Mouse (Mus musculus) midbrain, postnatal 0 days (tissue): Measurements from ENCODE around the gene Ube2q1. TPM values are rescaled to one million over a fixed set of nuclear protein-coding genes. Genes with fewer than 3 reads are reported as not detected.

ENCODE experiments used
- ATAC-seq: fragments of 200-750 bp; cut with Nextera tagmentation; 2 replicates; pipeline ENCODE4 v1.8.0; 2017; ENCODE audit warnings: moderate number of reproducible peaks, mild to moderate bottlenecking, moderate TSS enrichment, moderate library complexity; ENCODE audit not compliant: low FRiP score
- DNase-seq: peaks from one replicate; pipeline ENCODE4 v3.0.0-alpha.2; 2015; ENCODE audit warnings: low spot score
- H3K27ac ChIP-seq: fragments of 300-500 bp; sonication (generic); 2 replicates; pipeline ENCODE4 v1.5.1; 2014; ENCODE audit warnings: low read depth, mild to moderate bottlenecking, low read length, mixed read lengths
- H3K27me3 ChIP-seq: fragments of 300-500 bp; sonication (generic); 2 replicates; pipeline ENCODE4 v1.6.1; 2014; ENCODE audit warnings: low read length, control low read depth, mixed read lengths; ENCODE audit not compliant: insufficient read depth
- H3K36me3 ChIP-seq: fragments of 300-500 bp; sonication (generic); 2 replicates; pipeline ENCODE4 v1.6.1; 2014; ENCODE audit warnings: low read length, control low read depth, mixed read lengths; ENCODE audit not compliant: insufficient read depth
- H3K4me1 ChIP-seq: fragments of 300-500 bp; sonication (generic); 2 replicates; pipeline ENCODE4 v1.6.1; 2014; ENCODE audit warnings: mild to moderate bottlenecking, control low read depth, antibody characterized with exemption, low read length, mixed read lengths; ENCODE audit not compliant: insufficient read depth
- H3K4me2 ChIP-seq: fragments of 300-500 bp; sonication (generic); 2 replicates; pipeline ENCODE4 v1.6.1; 2014; ENCODE audit warnings: low read depth, mild to moderate bottlenecking, low read length, mixed read lengths; ENCODE audit not compliant: poor library complexity, severe bottlenecking
- H3K4me3 ChIP-seq: fragments of 300-500 bp; sonication (generic); 2 replicates; pipeline ENCODE4 v1.5.1; 2014; ENCODE audit warnings: low read depth, mild to moderate bottlenecking, low read length, moderate library complexity
- H3K9ac ChIP-seq: fragments of 300-500 bp; sonication (generic); replicated peaks from 2 replicates; pipeline ENCODE4 v1.6.1; 2014; ENCODE audit warnings: mild to moderate bottlenecking, low read length, moderate library complexity, mixed read lengths; ENCODE audit not compliant: poor library complexity, severe bottlenecking
- H3K9me3 ChIP-seq: fragments of 300-500 bp; sonication (generic); 2 replicates; pipeline ENCODE4 v1.6.1; 2016; ENCODE audit warnings: low read length, control low read depth
- CTCF ChIP-seq: IDR thresholded peaks from 2 replicates; pipeline ENCODE4 v1.5.1; 2016; ENCODE audit warnings: antibody characterized with exemption, mild to moderate bottlenecking
- whole genome bisulfite sequencing: fragments of 180-500 bp; shearing (Covaris S2); extraction: QIAGEN DNeasy Blood & Tissue Kit; methylation state at CpG from one replicate; pipeline ENCODE4 v1.1.7; 2014; 5-methylcytosine and 5-hydroxymethylcytosine counted together
- polyA plus RNA-seq: library from polyadenylated mRNA; unstranded; fragments of >200 nt; fragmentation: Nextera tagmentation; extraction: Ambion mirVana; gene quantifications from 2 replicates; pipeline ENCODE4 v1.2.1, GENCODE M21; 2015
- total RNA-seq: library from RNA; depleted of rRNA; stranded (reverse); fragments of >200 nt; gene quantifications from 2 replicates; pipeline ENCODE4 v1.2.3, GENCODE M21; 2014; rRNA removed

Ube2q1 gene
- total and polyA plus RNA-seq, 2 experiments from 2014 or later = 9.4 to 62.2 TPM

DNA sequence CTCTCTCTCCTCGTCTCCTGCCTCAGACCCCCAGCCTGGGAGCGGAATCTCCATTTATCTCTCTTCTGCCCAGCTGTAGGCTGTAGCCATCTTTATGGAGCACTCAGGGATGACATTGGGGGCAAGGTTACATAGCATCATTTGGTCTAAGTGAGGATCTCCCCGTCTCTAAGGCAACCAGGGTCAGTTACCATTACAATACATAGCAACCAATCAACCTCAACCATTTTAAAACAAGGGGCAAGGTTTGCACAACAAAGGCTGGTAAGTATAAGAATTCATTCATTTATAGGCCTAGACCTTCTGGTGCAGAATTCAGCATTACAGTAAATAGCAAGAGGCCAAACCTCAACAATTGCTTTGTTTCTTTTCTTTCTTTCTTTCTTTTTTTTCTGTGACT is 52.9 kb downstream of the Ube2q1 start:
- no peak overlapping the region for H3K9ac ChIP-seq
- H3K9me3 ChIP-seq = no peaks in the 10 kb centered on the region
- WGBS = 72% methylated on average over 3 of the region's 3 CpGs
- H3K36me3 ChIP-seq = no peaks in the 10 kb centered on the region
- no peak for ATAC-seq
- TF ChIP-seq CTCF = no peak
- H3K27ac ChIP-seq = no peak overlapping the region
- H3K27me3 ChIP-seq = peaks cover 27% of the 10 kb centered on the region
- H3K4me1 ChIP-seq = 0 out of 2 replicates have a peak, but pooled peaks cover under 1% of the 10 kb centered on the region
- H3K4me3 ChIP-seq = no peak overlapping the region
- no peak for DNase-seq
- H3K4me2 ChIP-seq = no peak overlapping the region

GRCm38 (mm10) chr3:89830815-89831591 is 57.6 kb downstream of the Ube2q1 start, which contains the start of gene She:
Gene She, plus strand, starts transcription at chr3:89831370.
- peaks cover 57% of the 10 kb centered on the region for H3K27me3 ChIP-seq
- H3K9ac ChIP-seq = 0 out of 2 replicates have a peak within 1 kb of the TSS, but pooled peaks have one; percentile 8
- H3K4me3 ChIP-seq = peak within 1 kb of the TSS; percentile 36
- WGBS = 4% methylated on average over 70 of the region's 96 CpGs
- no peaks in the 10 kb centered on the region for H3K36me3 ChIP-seq
- H3K4me2 ChIP-seq = peak within 1 kb of the TSS; percentile 58
- peak within 1 kb of the TSS; percentile 18; the same call in 1 of the 2 replicates for H3K27ac ChIP-seq
- ATAC-seq (no peak), DNase-seq (no peak)
- no peak for TF ChIP-seq CTCF
- no peaks in the 10 kb centered on the region for H3K9me3 ChIP-seq
- 0 out of 2 replicates have a peak, but pooled peaks cover 5% of the 10 kb centered on the region for H3K4me1 ChIP-seq

Other genes starting within 250 kb of the Ube2q1 start
- gene Adar, start 58.6 kb upstream of the Ube2q1 start, total RNA-seq = 77.1 and 93.6 TPM in 2 replicates
- 21.8 and 22.9 TPM in 2 replicates for gene Adar, start 58.6 kb upstream of the Ube2q1 start, polyA plus RNA-seq
- 47.3 and 53.6 TPM in 2 replicates for gene Chrnb2, start 9.0 kb upstream of the Ube2q1 start, total RNA-seq
- gene Chrnb2, start 9.0 kb upstream of the Ube2q1 start, polyA plus RNA-seq = 20.5 and 20.9 TPM in 2 replicates
- gene She, start 57.8 kb downstream of the Ube2q1 start, total RNA-seq = 1.8 and 2.7 TPM in 2 replicates
- 0.91 and 1.0 TPM in 2 replicates for gene She, start 57.8 kb downstream of the Ube2q1 start, polyA plus RNA-seq
- 0.99 and 2.0 TPM in 2 replicates for gene Il6ra, start 139.6 kb downstream of the Ube2q1 start, total RNA-seq
- 1.1 and 1.8 TPM in 2 replicates for gene Il6ra, start 139.6 kb downstream of the Ube2q1 start, polyA plus RNA-seq
- gene Atp8b2, start 189.9 kb downstream of the Ube2q1 start, total RNA-seq = 68.9 and 95.4 TPM in 2 replicates
- 7.9 and 9.0 TPM in 2 replicates for gene Atp8b2, start 189.9 kb downstream of the Ube2q1 start, polyA plus RNA-seq
- gene Hax1, start 225.2 kb downstream of the Ube2q1 start, total RNA-seq = 40.6 and 45.7 TPM in 2 replicates
- 71.8 and 77.4 TPM in 2 replicates for gene Hax1, start 225.2 kb downstream of the Ube2q1 start, polyA plus RNA-seq